Mouse (Mus musculus) thymus, postnatal 25 days (tissue): ENCODE results near the gene Sash3.

Experiments
- DNase-seq: peaks from one replicate; pipeline ENCODE4 v3.0.0; 2022

The Sash3 gene

DNA sequence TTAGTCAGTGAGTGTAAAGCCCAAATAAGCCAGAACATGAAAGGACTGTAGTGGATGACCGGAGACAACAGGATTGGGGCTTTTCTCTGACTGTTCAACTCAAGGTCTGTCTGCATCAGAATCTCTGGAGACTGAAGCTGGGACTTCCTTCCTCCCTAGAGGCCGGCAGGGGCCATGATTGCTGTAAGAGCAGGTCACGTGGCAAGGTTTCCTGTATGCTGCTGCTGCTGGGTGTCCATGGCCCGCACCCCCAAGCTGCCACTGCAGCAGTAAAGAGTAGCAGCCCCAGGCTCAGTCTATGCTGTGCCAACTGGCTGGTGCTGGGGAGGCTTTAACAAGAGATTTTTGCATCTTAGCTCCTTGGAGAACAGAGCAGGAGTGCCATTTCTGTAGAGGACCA is at the start of gene Sash3:
TSS of gene Sash3 (plus strand) at position 175 of the 400 bp plus-strand sequence.
- DNase-seq, result peak; percentile 77

DNA sequence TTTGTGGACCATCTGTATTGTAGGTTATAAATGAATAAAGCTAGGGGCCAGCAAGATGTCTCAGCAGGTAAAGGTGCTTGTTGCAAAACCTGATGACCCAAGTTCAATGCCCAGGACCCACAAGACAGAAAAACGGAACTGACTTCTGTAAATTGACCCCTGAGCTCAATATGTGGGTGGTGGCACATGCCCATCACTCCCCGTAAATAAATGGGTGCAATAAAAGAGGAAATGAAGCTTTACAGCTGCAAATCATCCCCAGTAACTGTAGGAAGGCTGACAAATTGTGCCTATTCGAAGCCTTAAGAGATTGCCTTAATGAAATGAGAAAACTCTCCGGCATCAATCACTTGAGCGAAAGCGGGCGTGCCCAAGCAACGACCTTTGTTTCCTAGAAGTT is 49.7 kb upstream of the Sash3 start:
- DNase-seq, result no peak

DNA sequence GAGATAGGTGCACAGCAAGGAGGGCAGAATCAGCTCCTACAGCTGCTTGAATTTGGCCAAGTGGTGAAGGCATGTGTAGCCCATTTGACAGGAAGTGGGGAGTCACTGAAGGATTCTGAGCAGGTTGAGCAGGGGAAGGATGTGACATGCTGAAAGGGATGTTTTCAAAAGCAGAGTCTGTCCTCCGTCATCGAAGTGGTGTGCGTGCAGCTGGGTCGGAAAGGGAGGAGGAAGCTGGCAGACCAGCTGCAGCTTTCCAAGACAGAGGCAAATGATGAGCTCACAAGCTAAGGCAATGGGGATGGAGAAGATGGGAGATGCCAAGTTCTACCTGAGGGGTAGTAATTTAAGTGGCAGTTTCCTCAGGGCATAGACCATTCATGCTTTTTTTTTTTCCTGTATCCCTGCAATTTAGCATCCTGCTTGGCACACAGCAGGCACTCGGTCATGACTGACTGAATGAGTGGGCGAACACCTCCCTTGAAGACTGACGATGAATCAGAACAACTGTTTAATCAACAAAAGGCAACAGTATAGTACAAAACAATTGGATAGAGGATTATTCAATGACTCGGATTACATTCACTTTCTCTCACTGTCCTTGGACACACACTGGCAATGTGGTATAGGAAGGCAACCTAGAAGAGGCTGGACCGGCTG is 47.6 kb upstream of the Sash3 start:
- DNase-seq, result peak; percentile 56

DNA sequence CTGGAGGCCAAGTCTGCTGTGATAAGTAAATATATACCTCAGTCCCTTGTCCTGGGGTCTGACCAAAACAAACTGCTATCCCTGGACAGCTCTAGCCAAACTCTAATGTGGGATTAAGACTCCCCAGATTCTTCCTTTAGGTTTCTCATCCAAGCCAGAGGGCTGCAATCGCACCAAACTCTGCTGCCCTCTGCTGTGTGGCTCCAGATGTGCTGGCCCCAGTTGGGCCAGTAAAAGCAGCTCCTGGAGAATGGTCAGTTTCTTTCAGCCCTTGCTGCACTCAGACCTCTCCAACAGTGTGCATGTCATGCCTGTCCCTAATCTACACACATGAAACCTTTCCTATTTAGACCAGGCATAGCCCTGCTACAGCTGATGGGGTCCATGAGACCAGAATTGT is 46.4 kb upstream of the Sash3 start:
- DNase-seq, result no peak

DNA sequence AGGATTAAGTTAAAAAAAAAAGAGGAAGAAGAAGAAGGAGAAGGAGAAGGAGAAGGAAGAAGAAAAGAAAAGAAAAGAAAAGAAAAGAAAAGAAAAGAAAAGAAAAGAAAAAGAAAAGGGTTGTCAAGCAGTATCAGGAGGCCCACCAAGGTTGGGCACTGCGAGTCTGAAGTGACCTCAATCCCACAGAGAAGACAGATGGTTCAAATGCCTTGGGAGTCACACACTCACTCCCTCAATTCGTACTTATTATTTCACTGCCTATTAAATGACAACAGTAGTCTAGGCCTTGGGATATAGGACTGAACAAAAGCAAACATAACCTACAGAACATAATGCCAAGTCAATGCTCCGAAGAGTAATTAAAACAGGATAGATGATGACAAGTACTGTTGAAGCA is 43.0 kb upstream of the Sash3 start:
- DNase-seq, result no peak

DNA sequence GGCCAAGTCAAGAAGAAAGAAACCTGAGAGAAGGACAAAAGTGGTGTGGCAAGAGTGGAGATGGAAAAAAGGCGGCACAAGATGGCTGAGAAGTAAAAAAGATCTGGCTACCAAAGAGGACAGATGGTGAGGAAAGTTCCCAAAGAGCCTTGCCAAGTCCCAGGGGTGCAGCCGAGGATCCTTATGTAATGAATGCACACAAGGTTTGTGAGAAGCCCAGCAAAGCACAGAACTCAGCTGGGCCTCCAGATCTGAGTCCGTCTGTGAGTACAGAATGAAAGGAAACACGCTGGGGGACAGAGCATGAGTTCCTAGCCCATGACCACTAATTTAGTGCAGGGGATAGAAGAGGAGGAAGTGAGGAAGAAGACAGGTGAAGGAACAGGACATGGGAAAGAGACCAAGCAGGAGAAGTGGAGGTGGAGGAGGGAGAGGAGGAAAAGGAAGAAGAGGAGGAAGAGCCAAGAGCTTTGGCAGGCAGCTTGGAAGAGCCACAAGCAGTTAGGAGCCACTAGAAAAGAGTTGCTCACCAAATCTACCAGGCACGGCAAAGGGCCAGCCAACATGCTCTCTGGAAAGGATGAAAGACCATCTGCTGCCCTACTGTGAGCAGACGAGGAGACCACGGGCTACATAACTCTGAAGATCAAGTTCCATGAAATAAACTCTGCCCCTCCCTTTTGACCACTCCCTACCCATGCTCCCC is 41.3 kb upstream of the Sash3 start:
- no peak for DNase-seq

DNA sequence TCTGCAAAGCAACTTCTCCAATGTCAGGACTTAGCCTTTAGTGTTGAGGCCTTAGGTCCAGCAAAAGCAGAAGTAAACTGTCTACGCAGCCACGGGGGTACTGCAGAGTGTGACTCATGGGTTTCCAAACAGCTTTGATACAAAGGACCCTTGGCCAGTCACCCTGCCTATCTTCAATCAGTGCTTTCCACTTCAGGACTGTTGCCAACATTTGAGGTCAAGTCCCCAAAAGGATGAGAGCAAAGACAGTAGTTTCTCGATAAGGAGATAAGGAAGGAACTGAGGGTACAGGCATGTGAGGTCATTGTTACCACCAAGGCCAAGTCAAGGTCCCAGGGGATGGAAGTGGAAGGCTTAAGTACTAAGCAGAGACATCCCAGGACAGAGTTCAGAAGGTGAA is 40.0 kb upstream of the Sash3 start:
- no peak for DNase-seq

DNA sequence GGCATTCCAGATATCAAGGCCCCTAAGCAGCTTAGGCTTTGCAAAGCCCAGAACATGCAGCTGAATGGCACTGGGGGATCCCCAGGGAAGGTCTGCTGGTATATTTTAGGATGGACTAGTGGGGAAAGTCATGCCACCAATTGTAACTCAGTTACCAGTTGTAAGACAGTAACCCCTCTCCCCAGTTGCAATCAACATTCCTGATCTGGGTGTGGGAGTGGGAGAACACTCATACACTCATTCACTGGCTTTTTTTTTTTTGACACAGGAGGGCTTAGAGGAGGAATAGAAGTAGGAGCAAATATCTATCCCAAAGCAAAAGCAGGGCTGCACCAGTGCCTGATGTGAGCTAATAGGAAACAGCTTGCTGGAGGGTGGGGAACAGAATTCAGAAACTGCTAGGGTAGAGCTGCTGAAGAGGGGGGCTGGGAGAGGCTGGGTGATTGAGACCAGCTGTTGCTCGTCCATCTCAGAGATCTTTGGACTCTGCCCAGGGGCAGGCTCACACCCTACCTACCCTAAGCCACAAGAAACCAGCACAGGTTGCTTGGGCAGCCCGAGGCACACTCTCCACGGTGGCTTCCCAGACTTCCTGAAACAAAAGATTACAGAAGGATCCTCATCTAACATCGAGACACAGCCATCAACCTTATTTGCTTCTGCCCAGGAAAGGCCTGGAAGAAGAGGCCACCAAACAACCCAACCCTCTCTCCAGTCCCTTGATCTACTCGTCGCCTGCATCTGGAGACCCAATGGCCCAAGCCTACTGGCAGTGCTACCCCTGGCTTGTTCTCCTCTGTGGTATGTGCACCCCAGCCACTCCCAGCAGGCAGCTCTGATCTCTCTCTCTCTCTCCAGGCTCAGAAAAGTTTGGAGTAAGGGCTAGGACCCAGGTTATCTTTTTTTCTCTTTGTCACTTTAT is 37.6 kb upstream of the Sash3 start, which contains the start of gene Xpnpep2:
TSS of gene Xpnpep2 (plus strand) at position 332 of the 922 bp plus-strand sequence.
- no peak for DNase-seq

DNA sequence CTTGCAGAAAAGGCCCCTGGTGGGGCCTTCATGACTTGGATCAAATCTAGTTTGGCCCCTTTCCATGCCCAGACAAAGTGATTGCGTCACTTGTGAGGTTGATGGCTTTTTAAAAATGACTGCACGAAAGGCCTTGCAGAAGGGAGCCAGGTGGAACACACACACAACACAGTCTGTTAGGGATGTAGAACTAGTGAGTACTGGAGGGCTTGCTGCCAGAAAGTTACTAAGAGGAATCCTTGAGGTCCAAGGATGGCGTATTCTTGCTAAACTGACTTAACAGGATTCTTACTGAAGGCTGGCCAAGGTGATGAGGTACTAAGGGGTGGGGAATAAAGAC is 37.0 kb upstream of the Sash3 start:
- no peak for DNase-seq

DNA sequence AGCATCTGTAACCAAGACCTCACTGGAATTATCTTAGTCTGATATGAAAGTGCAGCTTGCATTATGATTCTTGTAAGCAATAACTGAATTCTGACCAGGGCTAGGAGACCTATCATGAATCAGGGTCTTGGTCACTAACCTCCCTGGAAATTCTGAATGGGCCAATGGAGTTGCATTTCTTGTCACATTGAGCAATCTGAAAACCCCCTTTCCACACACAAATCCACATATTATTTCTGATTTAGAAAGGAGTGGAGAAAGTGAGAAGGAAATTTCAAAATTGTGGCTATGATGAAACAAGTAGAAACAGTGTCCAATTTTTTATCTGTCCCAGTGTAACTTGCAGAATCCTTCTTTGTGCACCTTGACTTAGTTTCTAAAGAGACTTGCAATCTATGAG is 26.9 kb upstream of the Sash3 start:
- DNase-seq, result no peak

DNA sequence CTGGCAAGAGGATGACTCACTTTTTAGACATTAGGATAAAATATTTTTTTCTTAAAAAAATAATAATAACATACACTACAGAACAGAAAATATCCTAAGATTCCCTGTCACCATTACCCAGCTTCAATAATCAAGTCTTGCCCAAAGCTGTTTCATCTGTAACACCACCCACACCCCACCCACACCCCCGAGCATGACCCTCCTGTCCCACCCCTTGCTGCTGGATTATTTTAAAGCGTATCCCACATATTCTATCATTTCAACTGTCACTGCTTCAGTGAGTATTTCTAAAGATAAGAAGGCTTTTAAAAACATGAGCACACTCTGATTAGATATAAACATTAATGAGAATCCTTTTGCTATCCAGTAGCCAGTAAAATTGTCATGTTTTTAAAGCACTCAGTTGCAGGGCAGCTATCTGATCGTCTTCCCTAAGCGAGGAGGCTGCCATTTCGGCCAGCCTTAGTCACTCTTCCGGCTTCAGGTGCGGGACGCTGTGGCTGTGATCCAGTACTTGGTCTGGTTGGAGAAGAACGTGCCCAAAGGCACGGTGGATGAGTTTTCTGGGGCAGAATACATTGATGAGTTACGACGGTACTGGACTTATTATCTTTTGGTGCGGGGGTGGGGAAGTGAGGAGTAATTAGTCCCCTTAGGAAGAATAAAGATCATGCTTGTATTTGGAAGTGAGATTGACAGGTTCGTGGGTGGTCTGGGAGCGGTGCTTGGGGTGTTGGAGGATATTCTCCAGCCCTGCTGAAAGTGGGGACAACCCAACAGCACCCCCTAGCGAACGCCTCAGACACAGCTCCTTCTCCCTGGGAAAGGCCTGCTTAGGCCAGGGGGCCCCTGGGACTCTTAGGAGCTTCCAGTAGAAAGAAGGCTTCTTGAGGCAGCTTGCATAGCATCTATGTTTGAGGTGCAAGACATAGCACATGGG is 21.8 kb upstream of the Sash3 start:
- peak; percentile 72 for DNase-seq

DNA sequence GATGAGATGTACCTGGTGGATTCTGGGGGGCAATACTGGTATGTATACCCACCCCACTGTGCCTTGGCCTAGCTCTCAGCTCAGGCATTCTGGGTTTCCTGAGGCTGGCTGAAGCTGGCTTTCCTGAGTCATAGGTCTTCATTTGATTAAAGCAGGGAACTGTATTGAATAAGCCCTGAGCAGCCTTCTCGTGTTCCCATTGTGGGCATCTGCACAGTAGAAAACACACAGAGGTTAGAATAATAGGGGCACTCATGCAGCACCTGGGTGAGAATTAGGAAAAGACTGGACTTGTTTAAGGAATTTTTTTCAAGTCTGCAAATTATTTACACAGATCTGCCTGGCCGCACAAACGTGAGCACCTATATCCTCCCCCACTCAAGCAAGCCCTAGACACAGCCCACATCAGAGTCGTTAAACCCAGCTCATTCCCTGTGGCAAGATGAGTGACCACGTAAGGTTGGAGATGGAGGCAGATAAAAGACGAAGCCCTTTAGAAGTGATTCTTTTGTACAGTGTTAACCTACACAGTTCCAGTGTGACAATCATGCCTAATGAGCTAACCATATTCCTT is 19.2 kb upstream of the Sash3 start:
- no peak for DNase-seq

DNA sequence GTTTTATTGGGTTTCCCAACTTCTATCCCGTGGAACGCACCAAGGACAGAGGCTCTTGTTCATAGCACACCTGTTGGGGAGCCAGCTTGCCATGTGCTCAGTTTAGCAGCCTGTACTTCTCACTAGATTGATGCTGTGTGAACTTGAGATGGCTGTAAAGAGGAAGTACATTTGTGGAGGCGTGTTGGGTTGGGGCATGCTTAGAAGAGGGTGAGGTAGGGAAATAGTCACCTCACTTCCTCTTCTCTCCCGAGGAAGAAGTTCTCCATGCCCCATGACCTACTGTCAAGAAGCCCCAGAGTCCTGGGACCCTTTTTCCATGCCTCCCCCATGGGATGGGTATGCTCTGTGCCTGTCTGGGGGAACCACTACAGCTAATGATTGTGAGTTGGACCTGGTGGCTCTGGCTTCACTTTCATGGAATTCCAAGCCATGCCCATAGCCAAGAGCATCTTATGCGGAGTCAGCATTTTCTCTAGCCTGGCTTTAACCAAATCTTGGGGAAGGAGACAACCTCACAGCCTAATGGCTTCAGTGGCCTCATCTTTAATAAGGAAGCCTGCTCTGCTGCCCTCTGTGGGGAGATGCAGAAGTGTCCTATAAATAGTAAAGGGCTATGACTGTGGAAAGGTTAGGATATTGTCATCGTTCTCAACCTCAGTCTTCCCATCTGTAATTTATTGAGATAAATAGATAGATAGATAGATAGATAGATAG is 18.6 kb upstream of the Sash3 start:
- DNase-seq, result peak; percentile 34

DNA sequence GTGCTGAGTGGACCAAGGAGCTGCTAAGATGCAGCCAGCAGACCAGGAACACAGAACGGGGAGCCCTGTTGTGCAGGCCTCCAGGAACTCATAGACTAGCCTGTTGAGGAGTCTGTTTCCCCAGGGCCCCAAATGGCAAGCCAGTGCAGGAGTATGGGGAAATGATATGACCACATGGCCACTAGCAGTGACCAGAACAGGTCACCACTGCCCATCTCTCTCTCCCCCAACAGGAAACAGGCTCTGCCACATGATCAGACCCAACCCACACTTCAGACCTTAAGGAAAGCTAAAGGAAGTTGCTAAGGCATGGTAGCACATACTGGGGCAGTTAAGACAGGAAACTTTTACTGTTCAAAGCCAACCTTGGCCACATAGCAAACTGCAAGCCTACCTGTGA is 17.1 kb upstream of the Sash3 start:
- DNase-seq, result no peak

DNA sequence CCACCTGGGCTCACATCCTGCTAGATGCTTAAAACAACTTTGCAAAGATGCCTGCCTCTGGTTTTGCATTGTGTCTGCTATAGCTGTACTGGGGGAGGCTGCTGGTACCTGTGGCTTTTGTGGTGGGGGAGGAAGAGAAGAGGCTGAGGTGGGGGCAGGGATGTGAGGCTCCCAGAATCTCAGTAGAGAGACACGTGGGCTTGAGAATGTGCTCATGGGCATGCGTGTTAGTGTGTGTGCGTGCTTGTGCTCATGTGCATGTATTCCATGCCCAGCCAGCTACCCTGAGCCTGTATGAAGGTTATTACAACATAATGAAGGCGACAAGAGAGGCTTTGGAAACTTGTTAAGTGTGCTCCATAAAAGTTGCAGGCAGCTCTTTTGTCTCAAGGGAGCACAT is 9.3 kb upstream of the Sash3 start:
- DNase-seq, result peak; percentile 82

DNA sequence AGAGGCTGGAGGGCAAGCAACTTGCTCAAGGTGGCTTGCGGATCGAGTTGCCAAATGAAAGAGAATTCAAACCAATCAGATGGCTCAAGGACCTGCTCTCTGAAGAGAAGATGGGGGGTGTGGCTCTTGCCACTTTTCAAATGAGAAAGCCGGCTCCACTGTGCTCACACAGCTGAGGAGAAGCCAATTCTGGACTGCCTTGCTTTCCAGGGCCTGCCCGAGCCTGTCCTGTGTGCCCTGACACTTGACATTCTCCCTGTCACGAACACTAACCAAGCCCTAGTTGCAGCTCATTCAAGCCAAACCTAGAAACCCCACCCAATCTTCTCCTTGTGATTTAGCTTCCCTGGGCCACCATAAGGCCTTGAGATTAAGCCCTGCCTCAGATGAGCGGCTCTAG is 8.2 kb upstream of the Sash3 start:
- DNase-seq, result peak; percentile 52

DNA sequence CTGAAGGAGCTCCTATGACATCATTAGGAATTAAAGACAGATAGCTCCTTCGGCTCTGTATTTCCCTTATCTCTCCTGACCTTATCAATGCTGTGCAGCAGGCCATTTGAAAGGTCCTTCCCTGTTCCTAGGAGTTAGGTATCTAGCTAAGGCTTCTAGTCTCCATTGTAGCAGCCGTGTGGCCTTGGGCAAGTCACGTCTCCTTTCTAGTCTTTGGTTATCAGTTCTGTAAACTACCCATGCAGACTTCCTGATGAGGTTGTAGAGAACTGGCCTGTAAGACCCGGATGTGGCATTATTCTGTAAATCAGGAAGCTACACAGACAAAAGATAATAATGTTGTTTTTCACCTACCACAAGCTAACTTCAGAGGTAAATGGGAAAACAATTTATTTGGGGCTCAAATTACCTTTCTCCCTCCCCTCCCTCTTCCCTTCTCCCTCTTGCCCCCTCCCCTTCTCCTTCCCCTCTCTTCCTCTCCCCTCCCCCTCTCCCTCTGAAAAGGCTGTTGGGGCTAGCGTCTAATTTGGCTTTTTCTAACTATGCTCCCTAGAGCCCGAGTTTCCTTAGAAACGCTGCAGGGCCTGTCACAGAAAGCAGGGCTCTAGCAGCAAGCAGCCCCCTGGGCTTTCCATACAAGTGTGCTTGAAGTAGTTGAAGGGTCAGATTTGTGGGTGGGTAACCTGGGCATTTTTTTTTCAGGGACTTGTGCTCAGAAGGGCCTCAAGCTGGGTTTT is 7.5 kb upstream of the Sash3 start:
- DNase-seq, result peak; percentile 30

DNA sequence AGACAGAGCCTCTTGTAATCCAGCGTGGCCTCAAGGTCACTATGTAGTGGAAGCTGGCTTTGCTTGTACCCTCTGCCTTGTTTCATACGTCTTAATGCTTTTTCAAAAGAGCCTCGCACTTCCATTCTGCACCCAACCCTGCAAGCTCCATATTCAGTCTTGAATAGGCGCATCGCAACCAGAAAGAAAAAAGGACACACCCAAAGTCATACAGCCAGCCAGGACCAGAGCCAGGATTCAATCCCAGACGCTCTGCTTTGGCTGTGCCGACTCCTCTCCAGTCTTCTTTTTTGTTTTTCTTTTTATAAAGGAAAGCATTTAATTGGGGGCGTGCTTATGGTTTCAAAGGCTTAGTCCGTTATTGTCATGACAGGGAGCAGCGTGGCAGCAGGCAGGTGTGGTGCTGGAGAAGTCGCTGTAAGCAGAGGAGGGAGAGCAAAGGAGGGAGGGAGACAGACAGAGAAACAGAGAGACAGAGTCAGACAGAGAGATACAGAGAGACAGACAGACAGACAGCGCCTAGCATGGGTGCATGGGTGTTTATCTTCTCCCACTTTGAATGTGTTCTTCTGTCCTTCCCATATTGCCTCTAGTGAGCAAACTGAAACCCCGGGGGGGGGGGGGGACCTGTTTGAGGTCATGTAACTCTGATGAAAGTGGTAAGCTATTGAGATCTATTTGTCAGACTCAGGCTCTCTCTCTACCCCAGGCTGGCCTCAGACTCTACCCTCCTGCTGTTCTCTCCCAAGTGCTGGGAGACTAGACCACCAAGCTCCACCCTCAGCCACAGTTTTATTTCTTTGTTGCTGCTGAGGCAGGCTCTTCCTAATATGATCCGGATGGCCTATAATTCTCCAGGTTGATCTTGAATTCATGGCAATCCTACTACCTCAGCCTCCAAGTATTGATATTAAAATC is 6.6 kb upstream of the Sash3 start:
- DNase-seq, result peak; percentile 61

DNA sequence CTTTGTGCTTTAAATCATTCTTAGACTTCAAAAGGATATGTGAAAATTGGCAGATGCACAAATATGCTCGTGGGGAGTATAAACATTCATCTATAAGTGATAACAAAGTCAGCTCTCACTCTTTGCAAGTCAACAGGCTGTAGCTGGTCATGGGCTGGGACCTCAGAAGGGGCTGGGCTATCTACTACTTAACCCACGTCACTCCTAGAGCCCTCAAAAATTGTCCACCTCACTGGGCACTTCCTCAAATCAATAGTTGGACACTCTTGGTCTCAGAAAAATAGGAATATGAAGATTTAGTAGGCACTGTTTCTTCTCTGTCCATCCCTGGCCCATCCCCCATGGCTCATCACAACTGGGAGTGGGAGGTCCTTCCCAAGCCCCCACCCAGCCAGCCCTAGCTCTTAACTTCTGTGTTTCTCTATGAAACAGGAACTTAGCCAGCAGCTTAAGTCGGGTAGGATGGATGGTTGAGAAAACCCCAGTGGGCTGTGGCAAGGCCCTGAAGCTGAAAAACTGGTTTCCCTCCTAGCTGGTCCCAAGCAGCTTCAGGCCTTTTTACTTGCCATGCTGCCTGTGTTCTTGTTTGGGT is 5.9 kb upstream of the Sash3 start:
- DNase-seq, result peak; percentile 57
